Mouse (Mus musculus) cerebellum, postnatal 36 days (tissue): Measurements from ENCODE around the gene Rap1gap.

Experiments
- DNase-seq, 2 experiments: peaks; one replicate each; pipeline ENCODE4 v3.0.0; 2021 to 2022; ENCODE audit warnings: mixed read lengths in 2 of 2

Rap1gap gene

GRCm38 (mm10) chr4:137695300-137695699 is 30.8 kb downstream of the Rap1gap start:
- DNase-seq = no peak

DNA sequence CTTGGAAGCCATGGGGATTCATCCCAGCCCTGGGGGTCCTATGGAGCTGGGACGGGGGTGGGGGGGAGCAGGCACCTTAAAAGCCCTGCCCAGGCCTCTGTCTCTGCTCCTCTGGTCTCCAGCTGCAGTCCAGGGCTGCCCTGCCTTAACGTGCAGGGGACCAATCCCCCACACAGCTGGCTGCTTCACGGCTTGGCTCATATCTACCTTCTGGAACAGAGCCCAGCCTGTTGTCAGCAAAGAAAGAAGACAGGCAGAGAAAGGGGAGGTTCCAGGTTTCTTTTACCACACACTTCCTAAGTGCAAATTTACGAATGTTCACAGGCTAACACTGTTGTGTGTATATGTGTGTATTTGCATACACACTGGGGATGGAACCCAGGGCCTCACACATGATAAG is 31.4 kb downstream of the Rap1gap start:
- no peak for DNase-seq

DNA sequence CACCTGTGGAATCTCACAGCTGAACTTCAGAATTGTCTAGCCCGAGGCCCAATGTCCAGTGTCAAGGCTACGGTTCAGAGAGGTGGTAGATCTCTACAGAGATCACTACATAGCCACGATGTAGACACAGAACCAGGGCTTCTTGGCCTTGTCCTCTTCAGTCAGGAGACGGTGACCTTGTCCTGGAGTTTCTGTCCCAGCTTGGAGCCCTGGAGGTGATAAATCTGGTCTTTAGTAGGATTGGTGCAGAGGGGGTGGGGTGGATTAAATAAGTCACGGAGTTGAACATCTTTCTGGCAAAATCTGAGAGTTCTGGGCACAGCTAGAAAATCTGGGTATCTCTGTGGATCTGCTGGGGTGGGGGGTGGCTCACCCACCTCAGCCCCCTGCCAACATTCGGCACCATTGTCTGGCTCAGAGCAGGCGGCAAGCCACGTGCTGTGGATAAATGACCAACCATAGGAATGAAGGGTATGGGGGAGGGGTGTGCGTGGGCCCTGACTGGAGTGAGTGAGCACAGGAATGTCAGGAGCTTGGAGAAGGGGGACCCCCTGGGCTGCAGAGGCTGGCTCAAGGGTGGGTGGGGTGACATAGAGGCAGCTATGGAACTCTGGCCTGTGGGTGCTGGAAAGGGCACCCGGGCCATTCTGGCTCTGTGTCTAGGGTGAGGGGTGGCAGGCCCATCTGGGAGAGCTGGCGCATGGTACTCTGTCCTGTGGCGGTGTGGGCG is 32.8 kb downstream of the Rap1gap start:
- no peak for DNase-seq

GRCm38 (mm10) chr4:137698076-137698985 is 33.8 kb downstream of the Rap1gap start:
- peak; percentile 73 to 78 for DNase-seq

GRCm38 (mm10) chr4:137699264-137700211 is 35.0 kb downstream of the Rap1gap start:
- DNase-seq = no peak

DNA sequence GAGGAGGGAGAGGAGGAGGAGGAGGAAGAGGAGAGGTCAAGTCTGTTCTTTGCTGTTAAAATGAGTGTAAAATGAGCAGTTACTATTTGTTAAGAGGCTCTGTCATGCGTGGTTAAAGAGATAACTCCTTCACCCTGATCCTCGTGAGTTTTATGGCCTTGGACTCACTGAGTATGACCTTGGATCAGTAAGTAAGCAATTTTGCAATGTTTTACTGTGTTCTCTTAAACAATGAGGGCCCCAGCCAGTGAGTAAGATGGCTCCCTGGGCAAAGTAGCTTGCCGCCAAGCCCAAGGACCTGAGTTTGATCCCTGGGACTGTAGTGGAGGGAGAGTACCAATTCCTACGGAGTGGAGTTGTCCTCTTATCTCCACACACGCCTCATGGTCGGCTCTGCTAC is 36.4 kb downstream of the Rap1gap start:
- no peak for DNase-seq

DNA sequence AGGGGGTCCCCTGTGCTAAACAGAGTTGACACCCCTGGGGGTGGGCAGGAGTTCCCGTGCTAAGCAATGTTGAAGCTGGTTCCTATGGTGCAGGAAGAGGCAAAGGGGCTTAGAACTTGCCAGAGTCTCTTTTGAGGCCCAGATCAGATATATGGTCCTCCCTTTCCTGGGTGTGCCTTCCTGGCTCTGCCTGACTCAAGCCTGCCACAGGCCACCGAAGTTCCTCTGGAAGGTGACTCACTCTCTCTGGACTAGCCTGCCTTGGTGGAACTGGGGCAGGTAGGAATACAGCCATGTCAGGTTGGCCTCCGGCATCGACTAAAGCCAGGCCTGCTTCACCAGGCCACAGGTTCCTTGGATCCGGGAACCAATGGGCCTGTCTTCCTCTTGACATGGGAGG is 38.6 kb downstream of the Rap1gap start:
- DNase-seq = no peak

DNA sequence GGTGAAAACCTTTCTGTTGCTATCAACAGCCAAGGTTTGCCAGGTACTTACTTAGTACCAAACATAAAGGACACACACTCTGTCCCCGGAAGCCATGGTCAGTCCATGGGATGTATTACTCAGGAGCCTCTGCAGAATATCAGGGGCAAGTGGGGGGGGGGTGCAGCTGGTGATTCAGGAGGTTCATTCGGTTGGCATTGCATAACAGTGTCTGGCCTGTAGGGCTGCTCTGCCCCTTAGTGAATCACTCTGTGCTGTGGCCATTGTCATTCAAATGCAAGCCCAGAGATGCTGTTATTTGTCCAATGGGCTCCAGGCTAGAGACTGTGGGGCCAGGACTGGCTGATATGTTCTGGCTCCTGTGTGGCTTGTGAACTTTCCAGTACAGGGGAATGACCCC is 40.0 kb downstream of the Rap1gap start:
- no peak for DNase-seq

- no peak for DNase-seq
These were observed 40.9 kb downstream of the Rap1gap start for GRCm38 (mm10) chr4:137705379-137705778.

DNA sequence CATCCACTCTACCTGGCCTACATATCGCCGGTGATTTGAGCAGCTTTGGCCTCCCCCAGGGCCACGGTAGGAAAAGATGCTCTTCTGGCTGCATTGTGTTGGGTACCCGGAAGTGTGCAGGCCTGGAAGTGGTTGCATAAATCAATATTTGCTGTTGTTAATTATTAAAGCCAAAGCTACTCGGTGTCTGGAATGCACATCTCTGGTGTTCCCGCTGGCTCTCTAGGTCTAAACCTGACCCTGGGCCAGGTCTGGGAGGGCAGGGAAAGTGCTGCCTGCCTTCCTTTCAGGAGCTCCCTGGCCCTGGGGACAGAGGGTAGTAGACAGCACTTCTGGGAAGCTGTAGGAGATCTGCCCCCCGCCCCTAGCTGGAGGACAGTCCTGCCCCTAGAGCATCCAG is 42.0 kb downstream of the Rap1gap start:
- no peak for DNase-seq

- peak; percentile 59 to 72 for DNase-seq
These were observed 42.9 kb downstream of the Rap1gap start for GRCm38 (mm10) chr4:137707216-137707990.

DNA sequence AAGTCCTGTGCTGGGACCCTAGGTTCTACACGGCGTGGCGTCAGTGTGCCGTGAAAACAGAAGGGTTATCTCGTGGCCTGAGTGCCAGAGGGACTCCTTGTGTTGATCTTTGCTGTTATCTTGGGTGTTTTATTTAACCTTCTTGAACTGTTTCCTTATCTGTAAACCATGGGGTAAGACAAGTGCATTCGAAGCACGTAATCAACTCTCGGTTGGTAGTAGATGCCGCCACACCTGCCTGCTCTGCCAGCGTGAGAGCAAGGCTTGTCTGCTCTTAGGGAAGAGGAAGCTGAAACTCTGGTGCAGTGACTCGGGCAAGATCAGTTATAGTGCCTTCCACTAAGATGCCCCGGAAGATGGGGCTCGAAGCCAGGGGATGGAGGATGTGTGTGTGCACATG is 48.4 kb downstream of the Rap1gap start:
- no peak for DNase-seq

DNA sequence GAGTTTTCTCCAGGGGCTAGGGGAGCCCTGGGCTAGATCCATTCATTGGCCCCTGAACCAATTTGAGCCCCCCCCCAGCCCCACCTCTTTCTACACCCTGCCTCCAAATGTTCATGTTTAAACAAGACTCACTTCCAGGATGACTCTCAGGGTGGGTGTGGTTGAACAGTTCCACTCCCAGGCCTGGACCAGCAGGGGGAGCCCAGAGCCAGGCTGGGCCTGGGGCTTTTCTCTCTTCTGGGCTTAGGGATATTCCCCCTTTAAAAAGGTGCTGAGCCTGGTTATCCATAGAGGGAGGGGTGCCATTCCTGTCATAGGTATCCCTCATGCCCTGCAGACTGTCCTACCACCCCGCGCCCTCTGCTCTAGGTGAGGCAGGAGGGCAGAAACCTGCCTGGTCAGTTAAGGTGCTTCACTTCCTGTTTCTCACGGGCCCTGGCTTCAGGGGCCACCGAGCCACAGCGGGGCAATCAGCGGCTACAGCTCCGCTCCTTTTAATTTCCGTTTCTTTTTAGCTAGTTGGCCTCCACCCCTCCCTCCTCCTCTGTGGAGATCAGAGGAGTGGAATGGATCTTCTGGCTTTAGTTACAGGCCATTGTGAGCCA is 49.6 kb downstream of the Rap1gap start:
- DNase-seq = no peak

DNA sequence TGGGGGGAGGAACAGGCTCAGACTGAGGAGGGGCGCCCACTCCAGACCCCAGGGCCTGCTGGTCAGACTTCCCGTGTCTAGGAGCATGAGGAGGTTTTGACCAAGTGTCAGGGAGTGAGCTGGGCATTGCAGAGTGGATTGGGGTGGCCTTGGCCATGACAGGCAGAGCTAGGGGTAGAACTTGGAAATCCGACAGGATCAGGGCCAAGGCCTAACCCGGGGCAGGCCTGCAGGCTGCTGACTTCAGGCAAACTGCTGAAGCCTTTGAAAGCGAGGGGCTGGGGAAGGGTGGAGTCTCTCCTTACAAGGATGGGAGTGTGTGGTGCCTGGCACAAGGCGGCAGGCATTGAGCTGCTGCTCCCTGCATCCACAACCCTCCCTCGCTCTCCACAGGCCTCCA is 52.5 kb downstream of the Rap1gap start:
- no peak for DNase-seq

DNA sequence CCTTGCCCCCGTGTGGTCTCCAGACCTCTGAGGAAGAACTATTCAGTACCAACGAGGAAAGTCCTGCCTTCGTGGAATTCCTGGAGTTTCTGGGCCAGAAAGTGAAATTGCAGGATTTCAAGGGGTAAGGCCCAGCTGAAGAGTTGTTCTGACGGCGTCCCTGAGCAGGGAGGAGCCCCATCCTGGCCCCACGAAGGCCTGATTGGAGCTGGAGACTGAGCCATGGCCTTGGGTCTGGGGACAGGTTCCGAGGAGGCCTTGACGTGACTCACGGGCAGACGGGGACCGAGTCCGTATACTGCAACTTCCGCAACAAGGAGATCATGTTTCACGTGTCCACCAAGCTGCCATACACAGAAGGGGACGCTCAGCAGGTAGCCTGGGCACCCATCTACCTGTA is 53.1 kb downstream of the Rap1gap start:
- no peak for DNase-seq

DNA sequence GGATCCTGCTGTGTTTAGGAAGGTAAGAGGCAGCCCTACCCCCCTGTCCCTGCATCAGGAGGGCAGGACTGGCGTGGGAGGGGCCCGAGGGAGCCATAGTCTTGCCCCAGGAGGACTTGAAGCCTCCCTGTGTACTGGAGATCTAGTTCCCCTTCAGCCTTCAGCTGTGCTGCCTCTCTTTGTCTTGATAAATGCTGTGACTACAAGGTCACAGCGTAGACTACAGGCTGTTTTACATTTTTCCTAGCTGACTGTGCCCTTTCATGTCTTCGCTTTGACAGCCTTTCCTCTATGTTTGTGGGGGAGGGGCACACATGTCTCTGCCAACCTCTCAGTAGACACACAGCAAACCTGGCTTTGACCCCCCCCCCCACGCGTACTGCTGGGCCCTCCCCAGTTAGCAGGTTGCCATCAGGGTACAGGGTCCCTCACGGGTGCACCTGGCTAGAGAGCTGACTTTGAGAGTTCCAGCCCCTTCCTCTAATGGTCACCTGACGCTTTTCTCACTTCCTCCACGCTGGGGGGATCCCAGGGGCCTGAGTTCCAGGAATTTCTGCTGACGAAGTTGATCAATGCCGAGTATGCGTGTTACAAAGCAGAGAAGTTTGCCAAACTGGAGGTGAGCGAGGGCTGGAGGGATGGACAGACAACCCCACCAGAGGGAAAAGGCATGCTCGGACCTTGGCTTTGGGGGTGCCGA is 55.0 kb downstream of the Rap1gap start:
- no peak for DNase-seq

GRCm38 (mm10) chr4:137721563-137721962 is 57.0 kb downstream of the Rap1gap start:
- DNase-seq = no peak

DNA sequence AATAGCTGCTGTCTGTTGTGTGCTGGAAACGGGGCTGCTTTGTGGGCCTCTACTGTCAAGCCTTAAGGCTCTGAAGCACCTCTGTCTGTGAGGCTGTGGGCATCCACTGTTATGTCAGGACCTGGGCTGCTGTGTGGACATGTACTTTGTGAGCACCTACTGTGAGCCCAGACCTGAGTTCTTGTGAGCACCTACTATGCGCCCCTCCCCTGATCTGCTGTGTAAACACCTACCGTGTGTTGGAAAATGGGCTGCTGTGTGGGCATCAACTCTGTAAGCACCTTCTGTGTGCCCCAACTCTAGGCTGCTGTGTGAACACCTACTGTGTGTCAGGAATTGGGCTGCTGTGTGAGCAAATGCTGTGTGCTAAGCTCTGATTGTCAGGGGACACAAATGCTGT is 57.7 kb downstream of the Rap1gap start:
- DNase-seq = no peak

GRCm38 (mm10) chr4:137722692-137723427 is 58.3 kb downstream of the Rap1gap start:
- DNase-seq = peak; percentile 80 to 84

DNA sequence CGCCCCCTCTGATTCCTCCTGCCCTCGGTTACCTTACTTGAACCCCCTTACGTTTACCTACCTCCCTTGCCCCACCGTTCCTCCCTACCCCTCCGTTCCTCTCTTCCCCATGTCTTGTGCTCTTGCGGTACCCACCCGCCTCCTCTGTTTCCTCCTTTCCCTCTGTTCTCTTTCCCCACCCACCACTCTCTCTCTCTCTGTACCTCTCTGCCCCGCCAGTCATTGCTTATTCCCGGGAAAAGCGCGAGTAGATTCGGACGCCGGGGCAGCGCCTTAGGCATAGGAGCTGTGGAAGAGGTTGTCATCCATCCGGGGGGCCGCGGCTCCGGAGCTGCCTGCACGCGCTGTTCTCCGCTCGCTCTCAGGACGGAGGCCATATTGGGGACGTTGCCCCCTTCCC is 59.0 kb downstream of the Rap1gap start:
- DNase-seq = no peak
